Mouse (Mus musculus) ES-E14 (cell line): ENCODE data around the gene Itga6.

Experiments used
- CHD2 ChIP-seq: IDR thresholded peaks from 2 replicates; pipeline ENCODE4 v1.6.1; 2014; ENCODE audit warnings: mild to moderate bottlenecking, low read depth, low read length, inconsistent platforms
- HCFC1 ChIP-seq: IDR thresholded peaks from 2 replicates; pipeline ENCODE4 v1.6.1; 2012; ENCODE audit warnings: low read length, inconsistent platforms, borderline replicate concordance; ENCODE audit not compliant: insufficient read depth
- MAFK ChIP-seq: IDR thresholded peaks from 2 replicates; pipeline ENCODE4 v1.6.1; 2014; ENCODE audit warnings: mild to moderate bottlenecking, low read depth, low read length, inconsistent platforms; ENCODE audit not compliant: insufficient read depth
- ZC3H11A ChIP-seq: IDR thresholded peaks from 2 replicates; pipeline ENCODE4 v1.6.1; 2012; ENCODE audit warnings: low read depth, mild to moderate bottlenecking, inconsistent platforms, low read length, borderline replicate concordance
- ZNF384 ChIP-seq: IDR thresholded peaks from 2 replicates; pipeline ENCODE4 v1.6.1; 2012; ENCODE audit warnings: low read depth, low read length, inconsistent platforms

- TF ChIP-seq ZNF384 (no peak), MAFK (no peak), CHD2 (no peak), ZC3H11A (no peak), HCFC1 (no peak)
Measured at GRCm38 (mm10) chr2:71899886-71900285, 154.5 kb downstream of the Itga6 start.
